Mouse (Mus musculus): ENCODE results near the gene Sik1. TPM values are rescaled to one million over a fixed set of nuclear protein-coding genes. Genes with fewer than 3 reads are reported as not detected.

Sik1 gene
- polyA plus RNA-seq (2021; fragmentation: Nextera tagmentation): 0.83 and 10.2 TPM in 2 replicates
- long read RNA-seq, experiment 1, partial matches to known transcripts: 2 of 5 reads
- long read RNA-seq, experiment 1, other reads (novel, unspliced or antisense): 3 of 5 reads
- long read RNA-seq, experiment 2: 0 reads

DNA sequence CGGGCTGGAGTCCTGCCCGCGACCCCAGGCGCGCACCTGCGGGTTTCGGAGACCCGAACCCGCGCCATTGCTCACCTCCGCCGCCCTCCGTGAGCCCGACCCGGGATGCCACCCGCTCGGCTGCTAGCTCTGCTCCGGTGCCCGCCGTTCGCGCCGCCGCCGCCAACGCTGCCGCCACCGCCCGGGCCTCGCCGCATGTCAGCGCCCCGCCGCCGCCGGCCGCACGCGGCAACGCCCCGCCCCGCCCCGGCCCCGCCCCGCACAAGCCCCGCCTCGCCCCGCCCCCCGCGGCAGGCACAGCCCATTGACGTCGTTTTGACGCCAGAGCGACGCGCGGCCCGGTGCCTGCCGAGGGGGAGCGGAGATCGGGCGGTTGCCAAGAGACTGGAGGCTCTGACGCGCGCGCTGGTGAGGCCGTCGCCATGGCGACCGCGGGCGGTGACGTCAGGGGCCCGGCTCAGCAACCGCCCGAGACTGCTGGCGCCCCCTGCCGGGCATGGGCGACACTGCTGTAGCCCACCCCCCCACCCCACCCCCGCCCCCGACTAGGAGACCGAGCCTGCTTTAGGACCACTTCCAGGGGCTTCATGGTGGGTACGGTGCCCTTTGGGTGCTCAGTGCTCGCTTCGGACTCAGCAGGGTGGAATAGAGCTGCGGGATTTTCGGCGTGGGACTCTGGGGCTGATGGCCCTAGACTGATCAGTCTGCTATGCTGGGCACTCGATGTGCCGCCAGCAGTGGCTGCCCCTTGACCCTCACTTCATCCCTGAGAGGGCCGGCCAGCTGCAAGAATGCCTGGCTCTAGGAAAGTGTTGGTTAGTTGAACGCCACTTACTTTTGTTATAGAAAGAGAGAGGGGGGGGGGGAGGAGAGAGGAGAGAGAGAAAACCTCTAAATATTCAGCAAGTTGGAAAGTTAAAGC is at the start of gene Sik1:
Gene Sik1, minus strand, starts transcription at position 208 of the 922 bp plus-strand sequence.

Other genes starting within 250 kb of the Sik1 start
- 16.7 and 30.7 TPM in 2 replicates for gene Cbs, start 218.6 kb downstream of the Sik1 start, polyA plus RNA-seq (2021; fragmentation: Nextera tagmentation)
- 47.1 and 53.1 TPM in 2 replicates for gene U2af1, start 196.9 kb downstream of the Sik1 start, polyA plus RNA-seq (2021; fragmentation: Nextera tagmentation)
- gene Cryaa, start 178.0 kb downstream of the Sik1 start, polyA plus RNA-seq (2021; fragmentation: Nextera tagmentation): 0.23 TPM in 1 of 2 replicates, not detected in the other
- 4.6 and 6.4 TPM in 2 replicates for gene Rrp1b, start 180.3 kb upstream of the Sik1 start, polyA plus RNA-seq (2021; fragmentation: Nextera tagmentation)
- gene Hsf2bp, start 180.5 kb upstream of the Sik1 start, polyA plus RNA-seq (2021; fragmentation: Nextera tagmentation): 0.28 and 0.36 TPM in 2 replicates